Mouse (Mus musculus) thymus, adult 2 months (tissue): Measurements from ENCODE around the gene A230050P20Rik.

Experiments
- CTCF ChIP-seq: fragments of 200-500 bp; IDR thresholded peaks from 2 replicates; pipeline ENCODE4 v1.5.1; 2012; ENCODE audit warnings: mild to moderate bottlenecking, control low read depth, low read length, moderate library complexity, borderline replicate concordance; ENCODE audit not compliant: control insufficient read depth, poor library complexity, insufficient read depth; ENCODE audit errors: extremely low read depth
- POLR2A ChIP-seq: fragments of 200-500 bp; IDR thresholded peaks from 2 replicates; pipeline ENCODE4 v1.6.1; 2012; ENCODE audit warnings: mild to moderate bottlenecking, low read length, control low read depth, moderate library complexity; ENCODE audit not compliant: control insufficient read depth, poor library complexity, insufficient read depth; ENCODE audit errors: extremely low read depth

GRCm38 (mm10) chr9:20893069-20893468 is 24.6 kb downstream of the A230050P20Rik start:
- TF ChIP-seq CTCF (no peak), POLR2A (no peak)
